Mouse (Mus musculus): ENCODE data around the gene Strn. TPM values are rescaled to one million over a fixed set of nuclear protein-coding genes. Genes with fewer than 3 reads are reported as not detected.
"Not testable (repeated sequence)": the region's sequence is repeated elsewhere in the genome, so short reads cannot be mapped to it uniquely, and the experiment has no call there.

Strn gene
- polyA plus RNA-seq, 1 experiment from 2014 or later: 4.3 TPM

- H3K27ac ChIP-seq (ENCODE audit: low read depth, low read length): no peak overlapping the region
- no peaks in the 10 kb centered on the region for H3K27me3 ChIP-seq (replicated peaks; ENCODE audit: control insufficient read depth, insufficient read depth, low read length)
- H3K4me3 ChIP-seq (ENCODE audit: low read length): no peak overlapping the region
- no peak for ATAC-seq
- no peak overlapping the region for H3K4me2 ChIP-seq (ENCODE audit: low read length)
- H3K9ac ChIP-seq (ENCODE audit: low read depth, low read length): no peak overlapping the region
- no peaks in the 10 kb centered on the region for H3K9me3 ChIP-seq (ENCODE audit: control insufficient read depth, low read length)
- 0 out of 2 replicates have a peak, but pooled peaks cover 3% of the 10 kb centered on the region for H3K36me3 ChIP-seq (ENCODE audit: control insufficient read depth, insufficient read depth, low read length)
- H3K4me1 ChIP-seq (ENCODE audit: control insufficient read depth, insufficient read depth, low read depth, low read length): no peaks in the 10 kb centered on the region
- WGBS: 85% methylated on average over 5 of the region's 5 CpGs
Measured at GRCm38 (mm10) chr17:78696922-78697321, 40.1 kb downstream of the Strn start.

- not testable (repeated sequence) for H3K4me1 ChIP-seq (ENCODE audit: control insufficient read depth, insufficient read depth, low read depth, low read length); H3K4me2 ChIP-seq (ENCODE audit: low read length); H3K4me3 ChIP-seq (ENCODE audit: low read length); H3K27ac ChIP-seq (ENCODE audit: low read depth, low read length); H3K9ac ChIP-seq (ENCODE audit: low read depth, low read length); H3K27me3 ChIP-seq (replicated peaks; ENCODE audit: control insufficient read depth, insufficient read depth, low read length); H3K9me3 ChIP-seq (ENCODE audit: control insufficient read depth, low read length); ATAC-seq
- H3K36me3 ChIP-seq (ENCODE audit: control insufficient read depth, insufficient read depth, low read length): peaks cover 13% of the 10 kb centered on the region
- 98% methylated on average over 3 of the region's 3 CpGs for WGBS
Measured at GRCm38 (mm10) chr17:78689231-78689630, 47.8 kb downstream of the Strn start.

GRCm38 (mm10) chr17:78687971-78688370 is 49.0 kb downstream of the Strn start:
- Histone ChIP-seq H3K36me3 (ENCODE audit: control insufficient read depth, insufficient read depth, low read length) (peaks cover 15% of the 10 kb centered on the region), H3K27me3 (replicated peaks; ENCODE audit: control insufficient read depth, insufficient read depth, low read length) (no peaks in the 10 kb centered on the region), H3K9me3 (ENCODE audit: control insufficient read depth, low read length) (no peaks in the 10 kb centered on the region), H3K27ac (ENCODE audit: low read depth, low read length) (no peak overlapping the region), H3K4me2 (ENCODE audit: low read length) (no peak overlapping the region), H3K4me3 (ENCODE audit: low read length) (no peak overlapping the region), H3K4me1 (ENCODE audit: control insufficient read depth, insufficient read depth, low read depth, low read length) (no peaks in the 10 kb centered on the region), H3K9ac (ENCODE audit: low read depth, low read length) (no peak overlapping the region)
- WGBS: 87% methylated on average over 5 of the region's 5 CpGs
- no peak for ATAC-seq

GRCm38 (mm10) chr17:78685004-78685403 is 52.0 kb downstream of the Strn start:
- Histone ChIP-seq H3K9me3 (ENCODE audit: control insufficient read depth, low read length) (no peaks in the 10 kb centered on the region), H3K9ac (ENCODE audit: low read depth, low read length) (no peak overlapping the region), H3K4me1 (ENCODE audit: control insufficient read depth, insufficient read depth, low read depth, low read length) (no peaks in the 10 kb centered on the region), H3K27ac (ENCODE audit: low read depth, low read length) (no peak overlapping the region), H3K36me3 (ENCODE audit: control insufficient read depth, insufficient read depth, low read length) (peaks cover 2% of the 10 kb centered on the region; the same call in 1 of the 2 replicates), H3K4me3 (ENCODE audit: low read length) (no peak overlapping the region), H3K4me2 (ENCODE audit: low read length) (no peak overlapping the region), H3K27me3 (replicated peaks; ENCODE audit: control insufficient read depth, insufficient read depth, low read length) (no peaks in the 10 kb centered on the region)
- WGBS: 88% methylated on average over 5 of the region's 5 CpGs
- no peak for ATAC-seq

- Histone ChIP-seq H3K4me1 (ENCODE audit: control insufficient read depth, insufficient read depth, low read depth, low read length) (no peaks in the 10 kb centered on the region), H3K36me3 (ENCODE audit: control insufficient read depth, insufficient read depth, low read length) (peaks cover 2% of the 10 kb centered on the region; the same call in 1 of the 2 replicates), H3K27ac (ENCODE audit: low read depth, low read length) (no peak overlapping the region), H3K9me3 (ENCODE audit: control insufficient read depth, low read length) (no peaks in the 10 kb centered on the region), H3K4me3 (ENCODE audit: low read length) (no peak overlapping the region), H3K9ac (ENCODE audit: low read depth, low read length) (no peak overlapping the region), H3K27me3 (replicated peaks; ENCODE audit: control insufficient read depth, insufficient read depth, low read length) (no peaks in the 10 kb centered on the region), H3K4me2 (ENCODE audit: low read length) (no peak overlapping the region)
- WGBS: 65% methylated on average over 6 of the region's 6 CpGs
- ATAC-seq: no peak
Measured at GRCm38 (mm10) chr17:78682351-78682750, 54.6 kb downstream of the Strn start.

- H3K4me1 ChIP-seq (ENCODE audit: control insufficient read depth, insufficient read depth, low read depth, low read length): no peaks in the 10 kb centered on the region
- H3K27ac ChIP-seq (ENCODE audit: low read depth, low read length): no peak overlapping the region
- 94% methylated on average over 11 of the region's 11 CpGs for WGBS
- H3K4me2 ChIP-seq (ENCODE audit: low read length): no peak overlapping the region
- no peak overlapping the region for H3K4me3 ChIP-seq (ENCODE audit: low read length)
- H3K36me3 ChIP-seq (ENCODE audit: control insufficient read depth, insufficient read depth, low read length): peaks cover 7% of the 10 kb centered on the region; the same call in 1 of the 2 replicates
- H3K9ac ChIP-seq (ENCODE audit: low read depth, low read length): no peak overlapping the region
- no peaks in the 10 kb centered on the region for H3K9me3 ChIP-seq (ENCODE audit: control insufficient read depth, low read length)
- no peaks in the 10 kb centered on the region for H3K27me3 ChIP-seq (replicated peaks; ENCODE audit: control insufficient read depth, insufficient read depth, low read length)
- ATAC-seq: no peak
Measured at GRCm38 (mm10) chr17:78679503-78679902, 57.5 kb downstream of the Strn start.

- peaks cover 4% of the 10 kb centered on the region; the same call in 1 of the 2 replicates for H3K36me3 ChIP-seq (ENCODE audit: control insufficient read depth, insufficient read depth, low read length)
- H3K4me3 ChIP-seq (ENCODE audit: low read length): no peak overlapping the region
- H3K4me1 ChIP-seq (ENCODE audit: control insufficient read depth, insufficient read depth, low read depth, low read length): no peaks in the 10 kb centered on the region
- no peak overlapping the region for H3K4me2 ChIP-seq (ENCODE audit: low read length)
- H3K9me3 ChIP-seq (ENCODE audit: control insufficient read depth, low read length): no peaks in the 10 kb centered on the region
- 91% methylated on average over 11 of the region's 11 CpGs for WGBS
- ATAC-seq: no peak
- H3K9ac ChIP-seq (ENCODE audit: low read depth, low read length): no peak overlapping the region
- H3K27me3 ChIP-seq (replicated peaks; ENCODE audit: control insufficient read depth, insufficient read depth, low read length): no peaks in the 10 kb centered on the region
- H3K27ac ChIP-seq (ENCODE audit: low read depth, low read length): no peak overlapping the region
Measured at GRCm38 (mm10) chr17:78676813-78677212, 60.2 kb downstream of the Strn start.

- H3K27ac ChIP-seq (ENCODE audit: low read depth, low read length): no peak overlapping the region
- no peak overlapping the region for H3K4me2 ChIP-seq (ENCODE audit: low read length)
- H3K4me1 ChIP-seq (ENCODE audit: control insufficient read depth, insufficient read depth, low read depth, low read length): no peaks in the 10 kb centered on the region
- peaks cover under 1% of the 10 kb centered on the region; the same call in 1 of the 2 replicates for H3K9me3 ChIP-seq (ENCODE audit: control insufficient read depth, low read length)
- ATAC-seq: no peak
- no peaks in the 10 kb centered on the region for H3K27me3 ChIP-seq (replicated peaks; ENCODE audit: control insufficient read depth, insufficient read depth, low read length)
- no peak overlapping the region for H3K4me3 ChIP-seq (ENCODE audit: low read length)
- H3K9ac ChIP-seq (ENCODE audit: low read depth, low read length): no peak overlapping the region
- 90% methylated on average over 9 of the region's 9 CpGs for WGBS
- H3K36me3 ChIP-seq (ENCODE audit: control insufficient read depth, insufficient read depth, low read length): peaks cover 26% of the 10 kb centered on the region
Measured at GRCm38 (mm10) chr17:78664962-78665545, 71.9 kb downstream of the Strn start.

- no peak for ATAC-seq
- no peak overlapping the region for H3K9ac ChIP-seq (ENCODE audit: low read depth, low read length)
- no peak overlapping the region for H3K4me2 ChIP-seq (ENCODE audit: low read length)
- 76% methylated on average over 10 of the region's 10 CpGs for WGBS
- H3K4me1 ChIP-seq (ENCODE audit: control insufficient read depth, insufficient read depth, low read depth, low read length): no peaks in the 10 kb centered on the region
- H3K4me3 ChIP-seq (ENCODE audit: low read length): no peak overlapping the region
- H3K27ac ChIP-seq (ENCODE audit: low read depth, low read length): no peak overlapping the region
- peaks cover 26% of the 10 kb centered on the region for H3K36me3 ChIP-seq (ENCODE audit: control insufficient read depth, insufficient read depth, low read length)
- H3K9me3 ChIP-seq (ENCODE audit: control insufficient read depth, low read length): peaks cover 1% of the 10 kb centered on the region; the same call in 1 of the 2 replicates
- no peaks in the 10 kb centered on the region for H3K27me3 ChIP-seq (replicated peaks; ENCODE audit: control insufficient read depth, insufficient read depth, low read length)
Measured at GRCm38 (mm10) chr17:78654841-78655240, 82.2 kb downstream of the Strn start.
